Comparison of ENCODE assay signal across 8 mouse cellular contexts in genomic region chr11:61578983-61579877, GRCm38 (mm10). TPM values are rescaled to one million over a fixed set of nuclear protein-coding genes. Genes with fewer than 3 reads are reported as not detected.
DNase-seq lines count a peak whose midpoint lies in the region; ATAC-seq and TF ChIP-seq lines count a peak whose summit lies in the region.

TSS of gene Epn2 (minus strand) at chr11:61579687.

- peak within 1 kb of the TSS; percentile 93 for H3K9ac ChIP-seq in ES-E14 (ENCODE audit: insufficient read depth, low read depth, low read length, poor library complexity, severe bottlenecking)
- H3K9ac ChIP-seq in forebrain, embryonic 14.5 days (ENCODE audit: low read length): peak within 1 kb of the TSS; percentile 94

- H3K27me3 ChIP-seq in forebrain, embryonic 14.5 days (replicated peaks; ENCODE audit: control insufficient read depth, insufficient read depth, low read length): no peaks in the 10 kb centered on the region

- peak; percentile 81 for TF ChIP-seq POLR2A in lung, adult 2 months (IDR thresholded peaks at IDR 0.05; ENCODE audit: borderline replicate concordance, extremely low read depth, low read depth, low read length)
- TF ChIP-seq POLR2A in olfactory bulb, adult 2 months (IDR thresholded peaks at IDR 0.05; ENCODE audit: insufficient read depth, low read depth, low read length): peak; percentile 89

- peaks cover 11 to 17% of the 10 kb centered on the region in 2 experiments for H3K4me1 ChIP-seq in ES-E14 (ENCODE audit: control insufficient read depth in 2 of 2, insufficient read depth in 2 of 2, low read length in 2 of 2, poor library complexity in 1 of 2)
- H3K4me1 ChIP-seq in forebrain, embryonic 14.5 days (ENCODE audit: control insufficient read depth, insufficient read depth, low read length): peaks cover 15% of the 10 kb centered on the region
- H3K4me1 ChIP-seq in lung, adult 2 months (ENCODE audit: control insufficient read depth, insufficient read depth, low read length): peaks cover 4% of the 10 kb centered on the region; the same call in 1 of the 2 replicates
- no peaks in the 10 kb centered on the region for H3K4me1 ChIP-seq in olfactory bulb, adult 2 months (ENCODE audit: control insufficient read depth, insufficient read depth, low read length)

- H3K4me2 ChIP-seq in forebrain, embryonic 14.5 days (ENCODE audit: low read length): peak within 1 kb of the TSS; percentile 81

- no peak for TF ChIP-seq CTCF in lung, adult 2 months (IDR thresholded peaks at IDR 0.05; ENCODE audit: insufficient read depth, low read length)
- no peak for TF ChIP-seq CTCF in olfactory bulb, adult 2 months (IDR thresholded peaks at IDR 0.05; ENCODE audit: insufficient read depth, low read depth, low read length)

- peak; percentile 52 for DNase-seq in ES-E14 (ENCODE audit: low read depth, low spot score)
- DNase-seq in c-Kit-positive CD71-positive TER-119-negative erythroid progenitor cells, embryonic 14.5 days (ENCODE audit: low read depth): peak; percentile 21
- peak; percentile 76 for DNase-seq in forebrain, embryonic 14.5 days (ENCODE audit: low spot score)
- peak; percentile 77 to 84 for DNase-seq in heart, postnatal 10 days
- peak; percentile 60 to 81 for DNase-seq in layer of hippocampus, adult 18-20 months (ENCODE audit: low spot score in 2 of 2)
- DNase-seq in lung, adult 2 months: peak; percentile 84
- DNase-seq in thymus, postnatal 0 days (ENCODE audit: low spot score): peak; percentile 59

- intact Hi-C loops in heart, postnatal 10 days (cut with DNase I): loop anchor here (2.0 to 10.0 kb wide), 4 partner anchors 42 to 162 kb away; no protein-coding TSS in a partner anchor

- ATAC-seq in forebrain, embryonic 14.5 days: peak; percentile 90

- in situ Hi-C loops in ES-E14 (cut with MboI; ENCODE audit: low sequenced_read_pairs in 2 of 2, unreplicated experiment in 2 of 2): no loop called here

- peak within 1 kb of the TSS; percentile 85 for H3K27ac ChIP-seq in ES-E14 (ENCODE audit: insufficient read depth, low read depth, low read length, poor library complexity, severe bottlenecking)
- H3K27ac ChIP-seq in forebrain, embryonic 14.5 days (ENCODE audit: low read depth, low read length): peak within 1 kb of the TSS; percentile 87
- H3K27ac ChIP-seq in olfactory bulb, adult 2 months (ENCODE audit: insufficient read depth, low read depth, low read length): peak within 1 kb of the TSS; percentile 7

- whole genome bisulfite sequencing in forebrain, embryonic 14.5 days: under 1% methylated on average over 88 of the region's 93 CpGs
- WGBS in lung, adult 2 months: under 1% methylated on average over 92 of the region's 93 CpGs
- 1% methylated on average over 90 of the region's 93 CpGs for WGBS in olfactory bulb, adult 2 months

- H3K9me3 ChIP-seq in ES-E14 (ENCODE audit: control insufficient read depth, insufficient read depth, low read depth, low read length): no peaks in the 10 kb centered on the region
- no peaks in the 10 kb centered on the region for H3K9me3 ChIP-seq in forebrain, embryonic 14.5 days (replicated peaks; ENCODE audit: control insufficient read depth, low read length)

- no peaks in the 10 kb centered on the region for H3K36me3 ChIP-seq in ES-E14 (ENCODE audit: control insufficient read depth, insufficient read depth, low read length, poor library complexity, severe bottlenecking)
- H3K36me3 ChIP-seq in forebrain, embryonic 14.5 days (ENCODE audit: control insufficient read depth, insufficient read depth, low read length): no peaks in the 10 kb centered on the region

- peak within 1 kb of the TSS; percentile 89 to 99 for H3K4me3 ChIP-seq in ES-E14 (ENCODE audit: insufficient read depth in 1 of 2, low read depth in 1 of 2, low read length in 2 of 2, poor library complexity in 1 of 2, severe bottlenecking in 1 of 2)
- peak within 1 kb of the TSS; percentile 81 for H3K4me3 ChIP-seq in forebrain, embryonic 14.5 days (ENCODE audit: low read depth, low read length)
- peak within 1 kb of the TSS; percentile 70 for H3K4me3 ChIP-seq in lung, adult 2 months (replicated peaks; ENCODE audit: extremely low read depth, low read depth, low read length)
- peak within 1 kb of the TSS; percentile 78 for H3K4me3 ChIP-seq in olfactory bulb, adult 2 months (ENCODE audit: insufficient read depth, low read depth, low read length)

TF ChIP-seq in ES-E14, 5 proteins besides CTCF, POLR2A, EP300 and RAD21:
- TF ChIP-seq CHD2 (IDR thresholded peaks at IDR 0.05; ENCODE audit: low read depth, low read length): no peak
- no peak for TF ChIP-seq MAFK (IDR thresholded peaks at IDR 0.05; ENCODE audit: insufficient read depth, low read depth, low read length)
- no peak for TF ChIP-seq ZNF384 (IDR thresholded peaks at IDR 0.05; ENCODE audit: low read depth, low read length)
- TF ChIP-seq HCFC1 (IDR thresholded peaks at IDR 0.05; ENCODE audit: borderline replicate concordance, insufficient read depth, low read length): no peak; the same call in 1 of the 2 replicates
- no peak for TF ChIP-seq ZC3H11A (IDR thresholded peaks at IDR 0.05; ENCODE audit: borderline replicate concordance, low read depth, low read length)

RNA-seq across cellular contexts. Expression of gene Epn2, which starts in this region (rescaled TPM):
- 29.0 and 33.1 TPM in 2 replicates for total RNA-seq in ES-E14 (2012; rRNA removed)
- polyA plus RNA-seq in forebrain, embryonic 14.5 days (2014; fragmentation: Nextera tagmentation; extraction: Ambion mirVana): 54.3 and 72.2 TPM in 2 replicates
- 10 to 100 TPM; 36.5 to 37.4 TPM for total RNA-seq in heart, postnatal 10 days (2021)
- 100 to 1,000 TPM; 173 to 181 TPM for total RNA-seq in layer of hippocampus, adult 18-20 months (2021)
- polyA plus RNA-seq in lung, adult 2 months (2012; rRNA removed): 74.0 and 84.5 TPM in 2 replicates
- polyA plus RNA-seq in olfactory bulb, adult 2 months (2012; ENCODE audit: insufficient read depth, insufficient read length, low replicate concordance, missing spikeins): not detected in 2 replicates
- polyA plus RNA-seq in thymus, postnatal 0 days (2015; fragmentation: Nextera tagmentation; extraction: Ambion mirVana): 4.6 and 5.1 TPM in 2 replicates

Comparison
In these comparisons a context has a peak if more than half of its experiments do, and no peak if none do; other contexts are left out.
1. Peak in every context shown above with its lines: DNase-seq, ATAC-seq, H3K4me3 ChIP-seq and H3K27ac ChIP-seq.
2. DNase-seq: peak in every context shown above with its lines; median percentile 84 in lung, adult 2 months; 80 in heart, postnatal 10 days; 76 in forebrain, embryonic 14.5 days; 70 in layer of hippocampus, adult 18-20 months; 59 in thymus, postnatal 0 days; 52 in ES-E14; 21 in c-Kit-positive CD71-positive TER-119-negative erythroid progenitor cells, embryonic 14.5 days.
3. H3K27ac ChIP-seq: peak in every context shown above with its lines; median percentile 87 in forebrain, embryonic 14.5 days; 85 in ES-E14; 7 in olfactory bulb, adult 2 months.